Mouse (Mus musculus) stomach, embryonic 15.5 days (tissue): Measurements from ENCODE around the gene Vamp2. TPM values are rescaled to one million over a fixed set of nuclear protein-coding genes. Genes with fewer than 3 reads are reported as not detected.
A peak's percentile ranks its signal among the peaks of the same experiment; 100 is the strongest.

Experiments used
- ATAC-seq: fragments of 200-750 bp; cut with Nextera tagmentation; 2 replicates; pipeline ENCODE4 v1.8.0; 2017; ENCODE audit warnings: low read depth, moderate number of reproducible peaks, moderate TSS enrichment; ENCODE audit not compliant: insufficient read depth, low FRiP score
- H3K27ac ChIP-seq: fragments of 300-500 bp; sonication (generic); 2 replicates; pipeline ENCODE4 v1.5.1; 2015; ENCODE audit warnings: mild to moderate bottlenecking, inconsistent platforms
- H3K27me3 ChIP-seq: fragments of 300-500 bp; sonication (generic); replicated peaks from 2 replicates; pipeline ENCODE4 v1.6.1; 2015; ENCODE audit warnings: inconsistent platforms
- H3K36me3 ChIP-seq: fragments of 300-500 bp; sonication (generic); 2 replicates; pipeline ENCODE4 v1.6.1; 2015; ENCODE audit warnings: inconsistent platforms
- H3K4me1 ChIP-seq: fragments of 300-500 bp; sonication (generic); 2 replicates; pipeline ENCODE4 v1.6.1; 2015; ENCODE audit warnings: inconsistent platforms
- H3K4me2 ChIP-seq: fragments of 300-500 bp; sonication (generic); 2 replicates; pipeline ENCODE4 v1.6.1; 2015; ENCODE audit warnings: mild to moderate bottlenecking, inconsistent platforms
- H3K4me3 ChIP-seq: fragments of 300-500 bp; sonication (generic); replicated peaks from 2 replicates; pipeline ENCODE4 v1.5.1; 2015; ENCODE audit warnings: inconsistent platforms
- H3K9ac ChIP-seq: fragments of 300-500 bp; sonication (generic); 2 replicates; pipeline ENCODE4 v1.6.1; 2015; ENCODE audit warnings: inconsistent platforms
- H3K9me3 ChIP-seq: fragments of 300-500 bp; sonication (generic); 2 replicates; pipeline ENCODE4 v1.6.1; 2016; ENCODE audit warnings: inconsistent platforms
- WGBS: fragments of 180-500 bp; shearing (Covaris S2); methylation state at CpG from one replicate; pipeline ENCODE4 v1.1.7; 2015; 5-methylcytosine and 5-hydroxymethylcytosine counted together
- polyA plus RNA-seq: library from polyadenylated mRNA; unstranded; fragments of >200 nt; fragmentation: Nextera tagmentation; extraction: Ambion mirVana; gene quantifications from 2 replicates; pipeline ENCODE4 v1.2.1, GENCODE M21; 2015

Vamp2 gene
- polyA plus RNA-seq, 1 experiment from 2014 or later, result 68.5 TPM

- no peak overlapping the region for H3K27ac ChIP-seq
- WGBS, result 44% methylated on average over 3 of the region's 3 CpGs
- H3K27me3 ChIP-seq, result no peaks in the 10 kb centered on the region
- H3K36me3 ChIP-seq, result peaks cover 3% of the 10 kb centered on the region; the same call in 1 of the 2 replicates
- peaks cover 16% of the 10 kb centered on the region for H3K4me1 ChIP-seq
- ATAC-seq, result no peak
- no peak overlapping the region for H3K9ac ChIP-seq
- H3K4me2 ChIP-seq, result no peak overlapping the region
- H3K9me3 ChIP-seq, result no peaks in the 10 kb centered on the region
- no peak overlapping the region for H3K4me3 ChIP-seq
These were observed 25.7 kb downstream of the Vamp2 start for GRCm38 (mm10) chr11:69114018-69114417.

- Histone ChIP-seq H3K27me3 (no peaks in the 10 kb centered on the region), H3K36me3 (no peaks in the 10 kb centered on the region), H3K4me1 (peaks cover 20% of the 10 kb centered on the region), H3K4me3 (no peak overlapping the region), H3K27ac (no peak overlapping the region), H3K9me3 (no peaks in the 10 kb centered on the region), H3K9ac (no peak overlapping the region), H3K4me2 (no peak overlapping the region)
- no peak for ATAC-seq
- 81% methylated on average over 3 of the region's 3 CpGs for WGBS
These were observed 26.3 kb downstream of the Vamp2 start for GRCm38 (mm10) chr11:69114621-69115020.

- no peak for ATAC-seq
- H3K4me2 ChIP-seq, result peak overlapping the region; percentile 95
- no peaks in the 10 kb centered on the region for H3K27me3 ChIP-seq
- no peak overlapping the region for H3K27ac ChIP-seq
- no peaks in the 10 kb centered on the region for H3K36me3 ChIP-seq
- H3K9ac ChIP-seq, result no peak overlapping the region
- H3K9me3 ChIP-seq, result no peaks in the 10 kb centered on the region
- H3K4me1 ChIP-seq, result peaks cover 29% of the 10 kb centered on the region
- H3K4me3 ChIP-seq, result peak overlapping the region; percentile 72; the same call in 1 of the 2 replicates
- WGBS, result 44% methylated on average over 5 of the region's 5 CpGs
These were observed 28.6 kb downstream of the Vamp2 start for GRCm38 (mm10) chr11:69116843-69117242.

- peak overlapping the region; percentile 76 for H3K9ac ChIP-seq
- H3K4me3 ChIP-seq, result peak overlapping the region; percentile 72
- peak; percentile 11; the same call in 1 of the 2 replicates for ATAC-seq
- H3K27ac ChIP-seq, result peak overlapping the region; percentile 91
- H3K9me3 ChIP-seq, result no peaks in the 10 kb centered on the region
- no peaks in the 10 kb centered on the region for H3K36me3 ChIP-seq
- H3K4me1 ChIP-seq, result peaks cover 30% of the 10 kb centered on the region
- no peaks in the 10 kb centered on the region for H3K27me3 ChIP-seq
- peak overlapping the region; percentile 95 for H3K4me2 ChIP-seq
- WGBS, result under 1% methylated on average over 44 of the region's 45 CpGs
These were observed 29.7 kb downstream of the Vamp2 start for GRCm38 (mm10) chr11:69117737-69118695.

GRCm38 (mm10) chr11:69118765-69119164 lies 30.5 kb downstream of the Vamp2 start:
- no peak overlapping the region for H3K9ac ChIP-seq
- no peaks in the 10 kb centered on the region for H3K9me3 ChIP-seq
- H3K4me2 ChIP-seq, result peak overlapping the region; percentile 95
- peak overlapping the region; percentile 91; the same call in 1 of the 2 replicates for H3K27ac ChIP-seq
- H3K4me1 ChIP-seq, result peaks cover 32% of the 10 kb centered on the region
- H3K4me3 ChIP-seq, result peak overlapping the region; percentile 72
- 0 out of 2 replicates have a peak, but pooled peaks have one; percentile 6 for ATAC-seq
- whole genome bisulfite sequencing, result 3% methylated on average over 15 of the region's 15 CpGs
- no peaks in the 10 kb centered on the region for H3K36me3 ChIP-seq
- H3K27me3 ChIP-seq, result no peaks in the 10 kb centered on the region

- no peaks in the 10 kb centered on the region for H3K9me3 ChIP-seq
- peak overlapping the region; percentile 82 for H3K4me3 ChIP-seq
- H3K4me2 ChIP-seq, result peak overlapping the region; percentile 95
- no peak overlapping the region for H3K9ac ChIP-seq
- WGBS, result 46% methylated on average over 14 of the region's 14 CpGs
- peaks cover 32% of the 10 kb centered on the region for H3K4me1 ChIP-seq
- H3K27me3 ChIP-seq, result no peaks in the 10 kb centered on the region
- ATAC-seq, result no peak
- H3K36me3 ChIP-seq, result no peaks in the 10 kb centered on the region
- no peak overlapping the region for H3K27ac ChIP-seq
These were observed 31.3 kb downstream of the Vamp2 start for GRCm38 (mm10) chr11:69119446-69120155.

DNA sequence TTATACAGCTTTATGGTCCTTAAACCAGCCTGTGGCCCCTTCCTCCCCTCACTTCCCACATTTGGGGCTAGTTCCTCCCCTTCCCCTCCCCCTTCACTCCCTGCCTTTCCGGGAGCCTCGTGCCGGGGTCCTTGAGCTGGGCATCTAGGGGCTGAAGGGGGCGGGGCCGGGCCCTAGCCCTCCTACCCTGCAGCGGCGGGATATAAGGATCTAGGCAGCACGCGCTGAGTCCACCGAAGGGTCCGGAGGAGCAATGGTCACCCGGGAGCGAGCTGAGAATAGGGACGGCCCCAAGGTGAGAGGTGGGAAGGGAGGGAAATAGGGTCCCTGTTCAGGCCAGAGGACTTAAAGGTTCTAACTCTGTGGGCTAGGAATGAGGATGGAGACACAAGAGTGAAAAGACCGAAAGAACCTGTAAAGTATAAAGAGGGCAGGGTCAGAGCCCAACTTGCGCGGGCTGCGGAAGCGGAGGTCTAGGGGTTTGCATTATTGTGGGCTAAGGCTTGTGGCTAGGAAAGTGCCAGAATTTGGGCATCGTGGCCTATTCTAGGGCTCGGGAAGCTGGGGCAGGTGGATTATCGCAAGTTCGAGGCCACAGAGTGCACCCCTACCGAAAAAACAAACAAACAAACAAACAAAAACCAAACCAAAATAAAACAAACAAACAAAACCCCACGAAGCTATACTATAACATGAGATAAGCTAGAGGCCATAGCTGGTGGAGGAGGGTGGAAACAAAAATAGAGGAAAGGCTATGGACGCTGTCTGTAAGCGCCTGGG lies 32.1 kb downstream of the Vamp2 start, which contains the start of gene Hes7:
Gene Hes7, plus strand, starts transcription at position 184 of the 780 bp plus-strand sequence.
- ATAC-seq, result no peak
- H3K27ac ChIP-seq, result peak within 1 kb of the TSS; percentile 94
- H3K27me3 ChIP-seq, result no peaks in the 10 kb centered on the region
- WGBS, result 2% methylated on average over 27 of the region's 27 CpGs
- no peaks in the 10 kb centered on the region for H3K9me3 ChIP-seq
- H3K4me2 ChIP-seq, result peak within 1 kb of the TSS; percentile 95
- H3K9ac ChIP-seq, result peak within 1 kb of the TSS; percentile 63; the same call in 1 of the 2 replicates
- peak within 1 kb of the TSS; percentile 82 for H3K4me3 ChIP-seq
- peaks cover 32% of the 10 kb centered on the region for H3K4me1 ChIP-seq
- no peaks in the 10 kb centered on the region for H3K36me3 ChIP-seq

DNA sequence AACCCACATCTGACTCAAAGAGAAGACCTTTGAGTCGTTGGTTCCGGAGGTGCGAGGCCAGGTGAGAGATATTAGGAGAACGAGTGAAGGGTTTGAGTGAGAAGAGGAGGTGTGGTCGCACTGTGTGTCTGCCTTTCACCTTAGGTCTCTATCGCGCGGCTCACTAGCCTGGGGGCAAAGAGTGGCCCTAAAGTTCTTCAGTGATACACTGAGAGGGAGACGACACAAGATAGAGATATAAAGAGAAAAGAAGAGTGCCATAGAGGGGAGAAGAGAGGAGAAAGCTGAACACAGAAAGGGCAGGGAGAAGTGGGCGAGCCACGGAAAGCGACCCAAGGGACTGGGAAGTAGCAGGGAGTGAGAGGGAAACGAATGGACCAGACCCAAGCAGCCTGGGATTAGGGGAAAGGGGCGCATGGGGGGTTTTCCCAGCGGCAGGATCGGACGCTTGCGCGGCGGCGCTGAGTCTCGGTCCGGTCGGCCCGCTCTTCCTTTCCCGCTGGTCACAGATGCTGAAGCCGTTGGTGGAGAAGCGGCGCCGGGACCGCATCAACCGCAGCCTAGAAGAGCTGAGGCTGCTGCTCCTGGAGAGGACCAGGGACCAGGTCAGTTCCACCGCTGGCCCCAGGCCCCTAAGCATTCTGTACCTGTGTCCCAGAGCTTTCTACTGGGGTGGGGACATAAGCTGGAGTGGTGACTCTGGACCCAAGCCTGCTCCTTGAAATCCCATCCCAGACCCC lies 32.9 kb downstream of the Vamp2 start:
- Histone ChIP-seq H3K9ac (peak overlapping the region; percentile 63; the same call in 1 of the 2 replicates), H3K9me3 (no peaks in the 10 kb centered on the region), H3K36me3 (no peaks in the 10 kb centered on the region), H3K4me2 (peak overlapping the region; percentile 95), H3K27ac (peak overlapping the region; percentile 94), H3K4me1 (peaks cover 38% of the 10 kb centered on the region), H3K4me3 (peak overlapping the region; percentile 82), H3K27me3 (no peaks in the 10 kb centered on the region)
- ATAC-seq, result no peak
- under 1% methylated on average over 33 of the region's 33 CpGs for WGBS

DNA sequence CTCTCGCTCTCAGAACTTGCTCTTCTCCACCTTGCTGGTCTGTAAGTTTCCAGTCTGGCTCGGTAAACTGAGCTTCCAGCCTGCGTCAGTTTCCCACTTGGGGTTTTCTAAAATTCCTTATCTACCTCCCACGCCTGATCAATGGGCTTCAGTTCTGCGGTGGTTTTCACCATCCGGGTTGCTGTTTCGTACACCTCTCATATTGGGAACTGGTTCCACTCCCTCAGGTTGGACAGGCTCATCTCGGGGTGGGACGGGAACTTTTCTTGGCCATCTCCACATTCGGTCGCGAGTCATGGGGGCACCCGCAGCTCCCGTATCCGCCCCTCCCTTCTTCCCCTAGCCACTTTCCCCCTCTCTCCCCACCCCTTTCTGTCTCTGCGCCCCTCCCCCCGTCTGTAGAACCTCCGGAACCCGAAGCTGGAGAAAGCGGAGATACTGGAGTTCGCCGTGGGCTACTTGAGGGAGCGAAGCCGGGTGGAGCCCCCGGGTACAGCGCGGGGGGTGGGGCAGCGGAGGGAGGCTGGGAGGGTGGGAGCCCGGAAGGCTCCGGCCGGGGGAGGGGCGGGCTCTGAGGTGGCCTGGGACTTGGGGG lies 33.5 kb downstream of the Vamp2 start:
- peak overlapping the region; percentile 63 for H3K9ac ChIP-seq
- no peaks in the 10 kb centered on the region for H3K27me3 ChIP-seq
- H3K36me3 ChIP-seq, result no peaks in the 10 kb centered on the region
- H3K4me2 ChIP-seq, result peak overlapping the region; percentile 95
- WGBS, result under 1% methylated on average over 32 of the region's 32 CpGs
- H3K4me3 ChIP-seq, result peak overlapping the region; percentile 82
- H3K4me1 ChIP-seq, result peaks cover 39% of the 10 kb centered on the region
- ATAC-seq, result no peak
- no peaks in the 10 kb centered on the region for H3K9me3 ChIP-seq
- H3K27ac ChIP-seq, result peak overlapping the region; percentile 94

GRCm38 (mm10) chr11:69122336-69122951 lies 34.2 kb downstream of the Vamp2 start, which contains the start of gene 9130213A22Rik:
TSS of gene 9130213A22Rik (minus strand) at chr11:69122589.
- H3K27me3 ChIP-seq, result no peaks in the 10 kb centered on the region
- H3K4me3 ChIP-seq, result peak within 1 kb of the TSS; percentile 82
- no peaks in the 10 kb centered on the region for H3K9me3 ChIP-seq
- no peaks in the 10 kb centered on the region for H3K36me3 ChIP-seq
- peak within 1 kb of the TSS; percentile 63 for H3K9ac ChIP-seq
- peaks cover 37% of the 10 kb centered on the region for H3K4me1 ChIP-seq
- peak within 1 kb of the TSS; percentile 95 for H3K4me2 ChIP-seq
- under 1% methylated on average over 66 of the region's 66 CpGs for WGBS
- peak; percentile 62 for ATAC-seq
- peak within 1 kb of the TSS; percentile 94 for H3K27ac ChIP-seq
